Mouse (Mus musculus): ENCODE measurements around the gene Fblim1.

DNA sequence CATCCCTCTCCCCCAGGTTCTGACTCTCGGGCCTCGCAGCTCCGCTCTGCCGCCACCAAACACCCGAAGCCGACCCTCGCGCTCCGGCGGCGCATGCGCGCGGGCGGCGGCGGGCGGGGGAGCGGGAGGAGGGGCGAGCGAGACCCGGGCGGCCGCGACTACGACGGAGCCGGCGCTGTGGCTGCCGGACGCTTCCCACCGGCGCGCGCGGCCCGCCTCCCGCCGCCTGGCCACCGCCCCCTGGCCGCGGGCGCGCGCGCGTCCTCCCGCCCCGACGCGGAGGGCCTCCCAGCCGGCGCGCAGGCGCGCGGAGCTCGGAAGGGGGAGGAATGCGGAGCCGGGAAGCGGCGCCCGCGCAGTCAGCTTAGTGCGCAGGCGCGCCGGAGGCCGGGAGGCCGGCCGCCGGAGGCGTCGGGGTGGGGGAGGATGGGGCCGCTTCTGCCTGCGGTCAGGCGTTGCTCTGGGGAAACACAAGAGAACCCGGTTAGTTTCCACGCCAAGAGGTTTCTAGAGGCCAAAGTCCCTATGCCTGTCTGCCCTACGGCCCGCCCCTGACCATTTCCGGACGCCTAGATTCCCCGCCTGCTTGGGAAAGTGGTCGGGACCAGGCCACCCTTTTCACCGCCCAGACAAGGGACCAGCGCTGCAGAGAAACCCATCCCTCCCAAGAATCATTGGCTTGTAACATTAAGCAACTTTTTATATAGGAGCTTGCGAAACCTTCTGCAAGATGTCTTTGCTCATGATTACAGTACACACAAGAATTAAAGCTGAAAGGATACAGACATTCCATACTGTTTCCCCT is 67.3 kb downstream of the Fblim1 start, which contains the start of gene Spen:
- TF ChIP-seq CTCF (conservative IDR thresholded peaks at IDR 0.05; ENCODE audit: low read length) (no peak), POU5F1 (IDR thresholded peaks at IDR 0.05; ENCODE audit: borderline replicate concordance, low read length) (no peak)

All from E14TG2a.4 (cell line).